Mouse (Mus musculus) stomach, embryonic 16.5 days (tissue): ENCODE results near the gene Sgk2. TPM values are rescaled to one million over a fixed set of nuclear protein-coding genes. Genes with fewer than 3 reads are reported as not detected.

Experiments used
- ATAC-seq: fragments of 200-750 bp; cut with Nextera tagmentation; 2 replicates; pipeline ENCODE4 v1.8.0; 2017; ENCODE audit warnings: moderate number of reproducible peaks, moderate TSS enrichment; ENCODE audit not compliant: insufficient read depth, low FRiP score
- H3K27ac ChIP-seq: fragments of 300-500 bp; sonication (generic); 2 replicates; pipeline ENCODE4 v1.5.1; 2014; ENCODE audit warnings: low read length
- H3K27me3 ChIP-seq: fragments of 300-500 bp; sonication (generic); 2 replicates; pipeline ENCODE4 v1.6.1; 2014; ENCODE audit warnings: low read length, control low read depth, mixed read lengths; ENCODE audit not compliant: control insufficient read depth, insufficient read depth
- H3K36me3 ChIP-seq: fragments of 300-500 bp; sonication (generic); 2 replicates; pipeline ENCODE4 v1.6.1; 2014; ENCODE audit warnings: low read length; ENCODE audit not compliant: control insufficient read depth, insufficient read depth
- H3K4me1 ChIP-seq: fragments of 300-500 bp; sonication (generic); 2 replicates; pipeline ENCODE4 v1.6.1; 2014; ENCODE audit warnings: low read length, control low read depth, mixed read lengths; ENCODE audit not compliant: control insufficient read depth, insufficient read depth
- H3K4me2 ChIP-seq: fragments of 300-500 bp; sonication (generic); 2 replicates; pipeline ENCODE4 v1.6.1; 2014; ENCODE audit warnings: low read depth, low read length, mixed read lengths
- H3K4me3 ChIP-seq: fragments of 300-500 bp; sonication (generic); replicated peaks from 2 replicates; pipeline ENCODE4 v1.5.1; 2014; ENCODE audit warnings: mild to moderate bottlenecking, low read length
- H3K9ac ChIP-seq: fragments of 300-500 bp; sonication (generic); 2 replicates; pipeline ENCODE4 v1.6.1; 2014; ENCODE audit warnings: low read length
- H3K9me3 ChIP-seq: fragments of 300-500 bp; sonication (generic); replicated peaks from 2 replicates; pipeline ENCODE4 v1.6.1; 2016; ENCODE audit warnings: low read length, control low read depth; ENCODE audit not compliant: control insufficient read depth
- WGBS: fragments of 180-500 bp; shearing (Covaris S2); extraction: QIAGEN DNeasy Blood & Tissue Kit; methylation state at CpG from one replicate; pipeline ENCODE4 v1.1.7; 2014; 5-methylcytosine and 5-hydroxymethylcytosine counted together
- polyA plus RNA-seq: library from polyadenylated mRNA; unstranded; fragments of >200 nt; fragmentation: Nextera tagmentation; extraction: Ambion mirVana; gene quantifications from 2 replicates; pipeline ENCODE4 v1.2.1, GENCODE M21; 2015

Gene Sgk2
- polyA plus RNA-seq, 1 experiment from 2014 or later: 1.0 TPM

GRCm38 (mm10) chr2:163060630-163061029, 73.5 kb downstream of the Sgk2 start:
- WGBS: 81% methylated on average over 6 of the region's 6 CpGs
- H3K36me3 ChIP-seq: no peaks in the 10 kb centered on the region
- no peaks in the 10 kb centered on the region for H3K9me3 ChIP-seq
- H3K4me2 ChIP-seq: no peak overlapping the region
- H3K27ac ChIP-seq: no peak overlapping the region
- ATAC-seq: no peak
- no peak overlapping the region for H3K9ac ChIP-seq
- no peaks in the 10 kb centered on the region for H3K27me3 ChIP-seq
- H3K4me3 ChIP-seq: no peak overlapping the region
- peaks cover 8% of the 10 kb centered on the region; the same call in 1 of the 2 replicates for H3K4me1 ChIP-seq

- no peak for ATAC-seq
- Histone ChIP-seq H3K4me3 (no peak overlapping the region), H3K4me2 (no peak overlapping the region), H3K36me3 (no peaks in the 10 kb centered on the region), H3K9ac (no peak overlapping the region), H3K27ac (no peak overlapping the region), H3K27me3 (no peaks in the 10 kb centered on the region), H3K9me3 (no peaks in the 10 kb centered on the region), H3K4me1 (no peaks in the 10 kb centered on the region)
- 77% methylated on average over 8 of the region's 8 CpGs for WGBS
These were observed 74.3 kb downstream of the Sgk2 start for GRCm38 (mm10) chr2:163061203-163062118.

DNA sequence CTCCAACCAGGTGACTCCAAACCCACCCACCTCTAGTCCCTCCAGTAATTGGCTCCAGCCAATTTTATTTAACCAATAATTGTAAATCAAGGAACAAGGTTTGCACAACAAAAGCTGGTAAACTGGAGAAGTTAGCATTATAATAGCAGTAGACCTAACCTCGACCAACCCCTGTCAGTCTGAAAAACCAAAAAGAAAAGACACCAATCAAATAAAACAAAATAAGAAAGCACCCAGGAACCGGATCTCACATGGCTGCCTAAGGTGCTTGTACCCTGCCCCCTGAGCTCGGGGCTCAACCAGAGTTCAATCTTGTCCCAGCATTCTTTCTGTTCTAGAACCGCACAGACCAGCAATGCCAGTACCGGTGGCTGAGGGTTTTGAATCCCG, 75.0 kb downstream of the Sgk2 start:
- H3K36me3 ChIP-seq: no peaks in the 10 kb centered on the region
- no peak overlapping the region for H3K9ac ChIP-seq
- no peaks in the 10 kb centered on the region for H3K27me3 ChIP-seq
- H3K4me2 ChIP-seq: no peak overlapping the region
- no peaks in the 10 kb centered on the region for H3K9me3 ChIP-seq
- no peak overlapping the region for H3K27ac ChIP-seq
- WGBS: 79% methylated on average over 6 of the region's 6 CpGs
- no peak overlapping the region for H3K4me3 ChIP-seq
- H3K4me1 ChIP-seq: no peaks in the 10 kb centered on the region
- ATAC-seq: no peak

Other genes with a start within 250 kb of the Sgk2 start
- 138 and 150 TPM in 2 replicates for gene Srsf6, start 55.8 kb upstream of the Sgk2 start, polyA plus RNA-seq
- 0.19 and 0.34 TPM in 2 replicates for gene L3mbtl1, start 43.9 kb upstream of the Sgk2 start, polyA plus RNA-seq
- 43.6 and 47.9 TPM in 2 replicates for gene Ift52, start 30.0 kb downstream of the Sgk2 start, polyA plus RNA-seq
- gene Mybl2, start 67.4 kb downstream of the Sgk2 start, polyA plus RNA-seq: 19.0 and 19.6 TPM in 2 replicates
- not detected in 2 replicates for gene Gtsf1l, start 100.5 kb downstream of the Sgk2 start, polyA plus RNA-seq
- 4.0 and 4.3 TPM in 2 replicates for gene Tox2, start 215.8 kb downstream of the Sgk2 start, polyA plus RNA-seq